Mouse (Mus musculus): ENCODE results near the gene Rnase12. TPM values are rescaled to one million over a fixed set of nuclear protein-coding genes. Genes with fewer than 3 reads are reported as not detected.
A peak's percentile ranks its signal among the peaks of the same experiment; 100 is the strongest.

The Rnase12 gene
- total and polyA plus RNA-seq, 3 experiments: not detected

DNA sequence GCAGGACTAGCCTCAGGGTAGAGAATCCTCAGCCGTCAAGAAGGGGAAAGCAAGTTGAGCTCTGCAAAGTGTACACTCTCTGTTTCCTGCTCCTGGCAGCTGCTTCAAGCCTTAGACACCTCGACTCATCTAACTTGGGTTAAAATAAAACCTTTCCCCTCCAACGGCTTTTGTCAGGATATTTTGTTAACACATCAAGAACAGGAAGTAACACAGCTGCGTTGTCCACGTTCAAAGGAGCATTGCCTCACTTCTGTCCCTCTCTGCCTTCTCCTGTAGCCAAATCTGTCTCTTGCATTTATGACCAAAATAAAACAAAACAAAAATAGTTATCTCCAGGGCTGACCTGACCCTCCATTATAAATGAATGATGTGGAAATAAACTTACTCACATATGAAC, 9.6 kb downstream of the Rnase12 start:
- Histone ChIP-seq H3K9ac (ENCODE audit: low read depth, low read length) (no peak overlapping the region), H3K36me3 (ENCODE audit: control insufficient read depth, insufficient read depth, low read length) (no peaks in the 10 kb centered on the region), H3K27me3 (ENCODE audit: control insufficient read depth, insufficient read depth, low read length) (no peaks in the 10 kb centered on the region), H3K4me3 (no peak overlapping the region), H3K27ac (no peak overlapping the region), H3K4me1 (ENCODE audit: control insufficient read depth, insufficient read depth, low read length) (no peaks in the 10 kb centered on the region), H3K79me2 (replicated peaks; ENCODE audit: control insufficient read depth, insufficient read depth, low read length) (no peaks in the 10 kb centered on the region)
- intact Hi-C loops (cut with DNase I): no loop called here
- 21% methylated on average over 5 of the region's 5 CpGs for WGBS
- DNase-seq: no peak
- TF ChIP-seq CTCF (IDR thresholded peaks at IDR 0.05) (no peak), POLR2A (IDR thresholded peaks at IDR 0.05; ENCODE audit: insufficient read depth, low read depth, low read length) (no peak)

GRCm38 (mm10) chr14:51041769-51042168, 15.7 kb downstream of the Rnase12 start, which contains the start of gene Rnase9:
Gene Rnase9 (minus strand): TSS chr14:51041869.
- no peak for DNase-seq
- no peaks in the 10 kb centered on the region; the same call in 1 of the 2 replicates for H3K4me1 ChIP-seq (ENCODE audit: control insufficient read depth, insufficient read depth, low read length)
- intact Hi-C loops (cut with DNase I): no loop called here
- no peak within 1 kb of the TSS for H3K27ac ChIP-seq
- H3K9ac ChIP-seq (ENCODE audit: low read depth, low read length): no peak within 1 kb of the TSS
- no peaks in the 10 kb centered on the region for H3K27me3 ChIP-seq (ENCODE audit: control insufficient read depth, insufficient read depth, low read length)
- WGBS: 90% methylated on average over 6 of the region's 6 CpGs
- no peaks in the 10 kb centered on the region for H3K79me2 ChIP-seq (replicated peaks; ENCODE audit: control insufficient read depth, insufficient read depth, low read length)
- TF ChIP-seq CTCF (IDR thresholded peaks at IDR 0.05): no peak
- no peak for TF ChIP-seq EP300 (IDR thresholded peaks at IDR 0.05; ENCODE audit: insufficient read depth, low read depth, low read length)
- no peak within 1 kb of the TSS for H3K4me3 ChIP-seq
- no peaks in the 10 kb centered on the region for H3K36me3 ChIP-seq (ENCODE audit: control insufficient read depth, insufficient read depth, low read length)

- H3K27me3 ChIP-seq (ENCODE audit: control insufficient read depth, insufficient read depth, low read length): no peaks in the 10 kb centered on the region
- H3K27ac ChIP-seq: no peak overlapping the region
- H3K79me2 ChIP-seq (replicated peaks; ENCODE audit: control insufficient read depth, insufficient read depth, low read length): no peaks in the 10 kb centered on the region
- no peak for DNase-seq
- TF ChIP-seq EP300 (IDR thresholded peaks at IDR 0.05; ENCODE audit: insufficient read depth, low read depth, low read length) (no peak), CTCF (IDR thresholded peaks at IDR 0.05) (no peak), POLR2A (IDR thresholded peaks at IDR 0.05; ENCODE audit: insufficient read depth, low read depth, low read length) (no peak)
- H3K36me3 ChIP-seq (ENCODE audit: control insufficient read depth, insufficient read depth, low read length): no peaks in the 10 kb centered on the region
- H3K4me1 ChIP-seq (ENCODE audit: control insufficient read depth, insufficient read depth, low read length): no peaks in the 10 kb centered on the region; the same call in 1 of the 2 replicates
- WGBS: 83% methylated on average over 4 of the region's 4 CpGs
- intact Hi-C loops (cut with DNase I): no loop called here
- H3K4me3 ChIP-seq: no peak overlapping the region
- no peak overlapping the region for H3K9ac ChIP-seq (ENCODE audit: low read depth, low read length)
These were observed 21.2 kb downstream of the Rnase12 start for GRCm38 (mm10) chr14:51036214-51036613.

DNA sequence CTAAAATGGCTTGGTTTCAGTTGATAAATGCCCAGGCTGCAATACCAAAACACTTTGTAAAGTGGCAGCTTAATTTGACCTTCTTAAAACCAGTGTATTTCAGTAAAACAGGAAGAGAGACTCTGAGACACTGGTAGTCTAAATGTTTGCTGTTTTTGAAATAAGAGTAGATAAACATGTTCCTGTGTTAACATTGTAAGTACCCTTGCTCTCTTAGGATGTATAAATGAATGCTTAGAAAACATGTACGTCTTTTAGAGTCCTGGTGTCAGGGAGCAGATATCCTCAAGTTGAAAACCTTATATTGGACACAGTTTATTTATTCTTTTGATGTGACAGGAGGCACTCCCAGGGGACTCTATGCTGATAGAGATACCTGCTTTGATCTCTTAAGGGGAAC, 22.3 kb downstream of the Rnase12 start:
- no peak for TF ChIP-seq POLR2A (IDR thresholded peaks at IDR 0.05; ENCODE audit: insufficient read depth, low read depth, low read length)
- TF ChIP-seq EP300 (IDR thresholded peaks at IDR 0.05; ENCODE audit: insufficient read depth, low read depth, low read length): no peak
- TF ChIP-seq CTCF (IDR thresholded peaks at IDR 0.05): no peak
- no peak overlapping the region for H3K4me3 ChIP-seq
- H3K36me3 ChIP-seq (ENCODE audit: control insufficient read depth, insufficient read depth, low read length): no peaks in the 10 kb centered on the region
- no peaks in the 10 kb centered on the region for H3K27me3 ChIP-seq (ENCODE audit: control insufficient read depth, insufficient read depth, low read length)
- no peak for DNase-seq
- H3K9ac ChIP-seq (ENCODE audit: low read depth, low read length): no peak overlapping the region
- no peak overlapping the region for H3K27ac ChIP-seq
- no peaks in the 10 kb centered on the region for H3K4me1 ChIP-seq (ENCODE audit: control insufficient read depth, insufficient read depth, low read length)
- no peaks in the 10 kb centered on the region for H3K79me2 ChIP-seq (replicated peaks; ENCODE audit: control insufficient read depth, insufficient read depth, low read length)
- intact Hi-C loops (cut with DNase I): no loop called here
- 53% methylated on average over 1 of the region's 1 CpGs for WGBS

- WGBS: 73% methylated on average over 3 of the region's 3 CpGs
These were observed 29.9 kb downstream of the Rnase12 start for GRCm38 (mm10) chr14:51027387-51028155.

GRCm38 (mm10) chr14:51026391-51027133, 30.9 kb downstream of the Rnase12 start:
- intact Hi-C loops (cut with DNase I): loop anchor here (1.0 to 2.0 kb wide), 2 partner anchors 37 to 72 kb away; no protein-coding TSS in a partner anchor
- no peak for TF ChIP-seq POLR2A (IDR thresholded peaks at IDR 0.05; ENCODE audit: insufficient read depth, low read depth, low read length)
- TF ChIP-seq CTCF (IDR thresholded peaks at IDR 0.05): peak; percentile 96
- whole genome bisulfite sequencing: 39% methylated on average over 5 of the region's 5 CpGs
- Histone ChIP-seq H3K4me1 (ENCODE audit: control insufficient read depth, insufficient read depth, low read length) (no peaks in the 10 kb centered on the region; the same call in 1 of the 2 replicates), H3K9ac (ENCODE audit: low read depth, low read length) (no peak overlapping the region), H3K27ac (no peak overlapping the region), H3K27me3 (ENCODE audit: control insufficient read depth, insufficient read depth, low read length) (no peaks in the 10 kb centered on the region), H3K4me3 (no peak overlapping the region), H3K36me3 (ENCODE audit: control insufficient read depth, insufficient read depth, low read length) (no peaks in the 10 kb centered on the region), H3K79me2 (replicated peaks; ENCODE audit: control insufficient read depth, insufficient read depth, low read length) (no peaks in the 10 kb centered on the region)
- DNase-seq: peak; percentile 49 to 61

More at GRCm38 (mm10) chr14:51027387-51028155, 29.9 kb downstream of the Rnase12 start:
- no peaks in the 10 kb centered on the region for H3K79me2 ChIP-seq (replicated peaks; ENCODE audit: control insufficient read depth, insufficient read depth, low read length)
- no peaks in the 10 kb centered on the region for H3K36me3 ChIP-seq (ENCODE audit: control insufficient read depth, insufficient read depth, low read length)
- no peak overlapping the region for H3K4me3 ChIP-seq
- intact Hi-C loops (cut with DNase I): loop anchor here (2.0 kb wide), 1 partner anchor 71 kb away; no protein-coding TSS in a partner anchor
- no peak overlapping the region for H3K27ac ChIP-seq
- H3K4me1 ChIP-seq (ENCODE audit: control insufficient read depth, insufficient read depth, low read length): no peaks in the 10 kb centered on the region
- no peak overlapping the region for H3K9ac ChIP-seq (ENCODE audit: low read depth, low read length)
- DNase-seq: no peak
- H3K27me3 ChIP-seq (ENCODE audit: control insufficient read depth, insufficient read depth, low read length): no peaks in the 10 kb centered on the region
- no peak for TF ChIP-seq CTCF (IDR thresholded peaks at IDR 0.05)
- no peak for TF ChIP-seq EP300 (IDR thresholded peaks at IDR 0.05; ENCODE audit: insufficient read depth, low read depth, low read length)
- no peak for TF ChIP-seq POLR2A (IDR thresholded peaks at IDR 0.05; ENCODE audit: insufficient read depth, low read depth, low read length)
